Mouse (Mus musculus) neural tube, postnatal 0 days (tissue): Measurements from ENCODE around the gene Olfr114. TPM values are rescaled to one million over a fixed set of nuclear protein-coding genes. Genes with fewer than 3 reads are reported as not detected.

Experiments used
- polyA plus RNA-seq: library from polyadenylated mRNA; unstranded; fragments of >200 nt; fragmentation: Nextera tagmentation; extraction: Ambion mirVana; gene quantifications from 2 replicates; pipeline ENCODE4 v1.2.1, GENCODE M21; 2015

Gene Olfr114
- not detected in 2 replicates for polyA plus RNA-seq

DNA sequence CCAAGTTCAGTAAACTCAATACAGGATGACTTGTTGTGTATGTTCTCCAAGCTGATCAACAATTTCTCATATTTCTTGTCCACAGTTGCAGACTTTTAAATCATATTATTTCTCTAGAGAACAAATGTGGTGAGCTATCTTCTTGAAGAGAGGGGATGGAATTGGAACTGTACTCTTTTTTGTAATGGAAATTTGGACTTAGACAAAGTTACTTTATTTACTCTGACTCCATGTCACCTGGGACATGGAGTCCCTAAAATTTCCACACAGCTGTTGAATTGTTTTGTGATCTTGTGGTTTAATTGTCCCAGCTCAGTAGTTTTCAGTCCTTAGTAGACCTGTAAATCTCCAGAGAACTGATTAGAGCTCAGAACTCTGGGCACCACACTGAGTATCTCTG, at the start of gene Olfr114:
Gene Olfr114 (minus strand): TSS at position 101 of the 400 bp plus-strand sequence.

DNA sequence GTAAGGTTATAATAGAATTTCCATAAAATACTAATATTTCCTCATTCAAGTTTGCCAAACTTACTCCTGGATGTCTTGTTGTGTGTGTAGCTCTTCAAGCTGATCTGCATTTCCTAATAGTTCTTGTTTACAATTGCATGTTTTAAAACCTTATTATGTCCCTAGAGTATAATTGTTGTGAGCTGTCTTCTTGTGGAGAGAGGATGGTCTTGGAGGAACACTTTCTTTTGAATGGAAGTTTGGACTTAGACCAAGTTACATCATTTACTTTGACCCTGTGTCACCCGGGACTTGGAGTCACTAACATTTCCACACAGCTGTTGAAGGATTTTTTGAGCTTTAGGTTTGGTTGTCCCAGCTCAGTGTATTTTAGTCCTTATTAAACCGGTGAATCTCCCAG, 34.5 kb upstream of the Olfr114 start, which contains the start of the genes Olfr115 and Olfr116:
Gene Olfr115 (minus strand): TSS at position 101 of the 400 bp plus-strand sequence.
Gene Olfr116 (minus strand): TSS at position 191 of the 400 bp plus-strand sequence.

DNA sequence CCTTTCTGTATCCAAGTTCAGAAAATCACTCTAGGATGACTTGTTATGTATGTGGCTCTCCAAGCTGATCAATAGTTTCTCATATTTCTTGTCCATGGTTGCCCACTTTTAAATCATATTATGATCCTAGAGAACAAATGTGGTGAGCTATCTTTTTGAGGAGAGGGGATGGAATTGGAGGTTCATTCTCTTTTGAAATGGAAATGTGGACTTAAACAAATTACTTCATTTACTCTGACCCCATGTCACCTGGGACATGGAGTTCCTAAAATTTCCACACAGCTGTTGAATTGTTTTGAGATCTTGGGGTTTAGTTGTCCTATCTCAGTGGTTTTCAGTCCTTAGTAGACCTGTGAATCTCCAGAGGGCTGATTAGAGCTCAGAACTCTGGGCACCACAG, 15.0 kb downstream of the Olfr114 start, which contains the start of gene Olfr113:
Gene Olfr113 (minus strand): TSS at position 101 of the 400 bp plus-strand sequence.

GRCm38 (mm10) chr17:37569351-37569750, 23.2 kb downstream of the Olfr114 start, which contains the start of gene Olfr112:
Gene Olfr112 (minus strand): TSS chr17:37569451.

Other genes with a start within 250 kb of the Olfr114 start
- not detected in 2 replicates for gene Olfr104-ps, start 233.2 kb downstream of the Olfr114 start, polyA plus RNA-seq
- gene Olfr105-ps, start 213.7 kb downstream of the Olfr114 start, polyA plus RNA-seq: not detected in 2 replicates
- not detected in 2 replicates for gene Olfr106-ps, start 202.3 kb downstream of the Olfr114 start, polyA plus RNA-seq
- gene Olfr107, start 193.5 kb downstream of the Olfr114 start, polyA plus RNA-seq: not detected in 2 replicates
- not detected in 2 replicates for gene Olfr108, start 147.3 kb downstream of the Olfr114 start, polyA plus RNA-seq
- not detected in 2 replicates for gene Olfr109, start 133.8 kb downstream of the Olfr114 start, polyA plus RNA-seq
- gene H2-M2, start 109.2 kb downstream of the Olfr114 start, polyA plus RNA-seq: not detected in 2 replicates
- not detected in 2 replicates for gene Olfr110, start 100.3 kb downstream of the Olfr114 start, polyA plus RNA-seq
- gene Olfr111, start 84.7 kb downstream of the Olfr114 start, polyA plus RNA-seq: 0.44 TPM in 1 of 2 replicates, not detected in the other
- gene Olfr112, start 23.3 kb downstream of the Olfr114 start, polyA plus RNA-seq: not detected in 2 replicates
- not detected in 2 replicates for gene Olfr113, start 15.1 kb downstream of the Olfr114 start, polyA plus RNA-seq
- gene Olfr115, start 34.4 kb upstream of the Olfr114 start, polyA plus RNA-seq: not detected in 2 replicates
- not detected in 2 replicates for gene Olfr116, start 34.5 kb upstream of the Olfr114 start, polyA plus RNA-seq
- gene Olfr117, start 71.0 kb upstream of the Olfr114 start, polyA plus RNA-seq: not detected in 2 replicates
- gene Olfr118, start 74.2 kb upstream of the Olfr114 start, polyA plus RNA-seq: not detected in 2 replicates
- gene Olfr119, start 103.8 kb upstream of the Olfr114 start, polyA plus RNA-seq: not detected in 2 replicates
- gene Olfr120, start 129.1 kb upstream of the Olfr114 start, polyA plus RNA-seq: not detected in 2 replicates
- not detected in 2 replicates for gene Olfr121, start 156.1 kb upstream of the Olfr114 start, polyA plus RNA-seq
- not detected in 2 replicates for gene Olfr122, start 175.9 kb upstream of the Olfr114 start, polyA plus RNA-seq
- not detected in 2 replicates for gene Olfr123, start 200.8 kb upstream of the Olfr114 start, polyA plus RNA-seq
- gene Olfr124, start 207.1 kb upstream of the Olfr114 start, polyA plus RNA-seq: not detected in 2 replicates
- gene Olfr125, start 240.2 kb upstream of the Olfr114 start, polyA plus RNA-seq: not detected in 2 replicates